Mouse (Mus musculus) megakaryocyte progenitor cell, adult 5-6 weeks (primary cell): ENCODE measurements at regions not wholly inside any gene's neighbourhood (a gene's known extent, or its start where the extent isn't known, plus 50 kb on each side); places are given as distances from the start of the nearest gene placed in this dataset.
"Not testable (repeated sequence)": the region's sequence is repeated elsewhere in the genome, so short reads cannot be mapped to it uniquely, and the experiment has no call there.

ENCODE experiments used
- ATAC-seq: replicated peaks from 2 replicates; pipeline ENCODE4 v1.8.0; 2016; ENCODE audit warnings: mild to moderate bottlenecking, moderate TSS enrichment, inconsistent platforms; ENCODE audit not compliant: poor library complexity

DNA sequence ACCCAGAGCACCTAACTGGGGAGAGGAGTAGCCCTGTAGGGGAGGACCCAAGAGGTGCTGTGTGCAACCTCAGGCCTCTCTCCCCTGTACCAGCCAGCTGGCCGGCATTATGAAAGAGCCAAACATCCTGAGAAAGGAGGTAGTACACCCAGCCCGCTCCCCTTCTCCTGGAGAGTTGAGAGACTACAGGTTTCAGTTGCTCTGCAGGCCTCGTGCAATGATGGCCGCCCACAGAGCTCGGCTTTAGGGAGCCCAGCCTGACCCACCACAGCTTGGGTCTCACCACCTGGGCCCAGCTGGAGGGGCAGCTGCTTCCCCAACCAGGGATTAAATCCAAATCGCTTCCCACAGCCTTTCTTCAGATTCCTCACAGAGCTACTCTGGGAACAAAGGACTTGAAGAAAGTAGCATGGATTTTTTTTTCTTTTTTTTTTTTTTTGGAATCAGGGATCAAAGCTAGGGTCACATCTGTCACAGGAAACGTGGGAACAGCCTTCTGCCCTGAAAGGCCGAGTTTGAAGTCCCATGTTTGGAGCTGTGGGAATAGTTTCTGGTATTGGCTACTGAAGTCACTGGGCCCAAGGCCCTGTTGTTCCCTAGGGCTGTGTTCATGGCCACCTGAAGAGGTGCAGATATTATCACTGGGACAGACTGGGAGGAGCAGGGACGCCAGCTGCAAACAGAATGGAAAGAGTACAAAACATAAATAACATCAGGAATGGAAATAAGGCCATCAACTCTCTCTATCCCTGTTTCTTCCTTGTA lies 131.5 kb upstream of the Rgma start:
- ATAC-seq = no peak

DNA sequence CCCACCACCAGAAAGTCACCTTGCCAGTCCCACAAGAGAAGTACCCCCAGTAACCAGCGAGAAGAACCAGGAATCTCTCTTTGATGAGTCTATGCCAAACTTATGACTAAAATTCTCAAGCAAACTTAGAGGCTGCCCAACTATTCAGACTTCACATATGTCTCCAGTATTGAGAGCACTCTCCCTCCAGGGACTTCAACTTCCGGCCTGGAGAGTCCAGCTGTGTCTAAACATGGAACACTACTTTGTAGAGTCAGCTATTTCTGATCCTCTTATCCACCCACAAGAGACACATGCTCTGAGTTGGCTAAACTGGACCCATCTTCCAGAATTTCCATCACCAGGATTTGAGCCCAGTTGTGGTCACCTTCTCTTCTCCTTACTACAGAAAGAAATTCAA lies 129.9 kb upstream of the Rgma start:
- no peak for ATAC-seq

DNA sequence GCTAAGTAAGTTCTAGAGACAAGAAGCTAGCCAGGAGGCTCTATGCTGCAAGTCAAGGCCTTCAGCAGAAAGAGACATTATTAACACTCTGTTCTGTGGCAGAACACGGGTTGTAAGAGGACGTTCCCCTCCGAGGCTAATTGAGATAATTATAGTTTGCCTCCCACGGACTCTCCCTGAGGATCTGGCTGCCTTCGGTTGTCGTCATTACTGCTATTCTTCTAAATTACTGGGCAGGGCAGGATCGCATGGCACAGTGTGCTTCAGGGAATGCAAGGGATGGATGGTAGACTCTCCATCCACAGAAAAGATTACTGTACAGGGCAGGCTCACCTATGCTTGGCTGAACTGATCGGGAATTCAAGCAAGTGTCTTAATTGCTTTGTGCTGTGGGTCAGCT lies 124.7 kb upstream of the Rgma start:
- no peak for ATAC-seq

DNA sequence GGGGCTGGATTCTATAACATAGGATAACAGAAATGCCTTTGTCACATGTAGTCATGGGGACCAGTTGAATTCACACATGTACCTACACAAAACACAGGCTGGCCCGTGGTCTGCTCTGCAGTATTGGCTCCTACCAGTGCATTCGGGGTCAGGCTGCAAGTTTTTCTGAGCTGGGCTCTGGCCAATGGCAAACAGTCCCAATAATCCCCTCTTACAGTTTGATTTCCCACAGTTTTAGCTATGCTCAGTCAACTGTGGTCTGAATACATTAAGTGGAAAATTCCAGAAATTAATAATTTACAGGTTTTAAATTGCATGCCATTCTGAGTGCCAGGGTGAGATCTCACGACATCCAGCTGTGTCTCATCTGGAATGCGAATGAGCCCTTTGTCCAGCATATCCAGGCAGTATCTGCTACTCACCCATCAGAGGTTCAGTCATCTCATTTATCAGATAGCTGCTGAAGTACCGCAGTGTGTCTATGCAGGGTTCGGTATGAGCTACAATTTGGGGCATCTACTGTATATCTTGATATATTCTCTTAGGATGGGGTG lies 124.0 kb upstream of the Rgma start:
- no peak for ATAC-seq

DNA sequence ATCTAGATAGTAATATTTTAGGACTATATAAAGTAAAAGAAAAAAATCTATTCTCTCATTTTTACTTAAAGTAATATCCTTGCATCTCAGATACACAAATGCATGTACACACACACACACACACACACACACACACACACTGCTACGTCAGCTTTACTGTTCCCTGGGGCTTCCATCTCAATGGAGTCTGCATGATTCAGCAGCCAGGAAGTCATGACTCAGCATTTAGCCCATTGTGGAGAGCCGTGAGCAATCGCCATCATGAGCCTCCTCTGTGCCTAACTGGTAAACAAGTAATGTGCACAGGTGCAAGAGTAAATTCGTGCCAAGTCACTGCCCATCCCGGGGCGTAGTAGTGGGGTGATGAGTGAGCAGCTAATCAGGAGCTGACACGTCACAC lies 120.3 kb upstream of the Rgma start:
- not testable (repeated sequence) for ATAC-seq

DNA sequence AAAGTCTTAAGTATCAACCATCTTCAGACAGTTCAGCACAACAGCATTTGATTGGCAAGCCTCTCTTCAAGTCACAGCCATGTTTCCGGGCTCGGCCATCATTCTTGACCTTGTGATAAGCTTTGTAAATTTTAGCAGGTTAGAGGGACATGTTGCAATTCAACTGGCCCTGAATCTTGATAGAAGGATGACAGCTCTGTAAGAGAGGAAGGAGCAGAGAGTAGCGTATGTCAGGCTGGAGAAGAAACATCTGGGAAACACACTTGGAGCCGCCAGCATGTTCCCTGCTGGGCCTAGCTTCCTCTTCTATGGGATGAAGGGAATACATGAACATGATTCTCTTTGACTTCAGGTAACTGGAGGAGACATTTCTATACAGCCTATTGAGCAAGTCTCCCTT lies 115.2 kb upstream of the Rgma start:
- ATAC-seq = no peak

DNA sequence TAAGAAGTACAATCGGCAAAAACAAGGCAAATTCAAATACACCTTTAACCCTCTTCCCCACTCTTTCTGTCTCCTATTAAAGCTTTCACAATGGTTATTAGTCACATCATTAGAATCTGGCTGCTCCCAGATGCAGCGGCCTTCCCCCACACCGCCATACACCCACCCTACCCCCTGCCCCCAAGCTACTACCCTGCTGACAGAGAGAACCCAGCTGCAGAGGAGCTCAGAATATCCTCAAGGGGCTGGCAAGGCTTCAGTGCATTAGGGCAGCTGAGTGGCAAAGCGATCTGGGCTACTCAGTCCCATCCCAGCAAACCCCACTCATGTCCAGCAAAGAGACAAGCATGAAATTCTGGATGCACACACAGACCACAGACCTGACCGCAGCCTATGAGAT lies 113.6 kb upstream of the Rgma start:
- no peak for ATAC-seq

DNA sequence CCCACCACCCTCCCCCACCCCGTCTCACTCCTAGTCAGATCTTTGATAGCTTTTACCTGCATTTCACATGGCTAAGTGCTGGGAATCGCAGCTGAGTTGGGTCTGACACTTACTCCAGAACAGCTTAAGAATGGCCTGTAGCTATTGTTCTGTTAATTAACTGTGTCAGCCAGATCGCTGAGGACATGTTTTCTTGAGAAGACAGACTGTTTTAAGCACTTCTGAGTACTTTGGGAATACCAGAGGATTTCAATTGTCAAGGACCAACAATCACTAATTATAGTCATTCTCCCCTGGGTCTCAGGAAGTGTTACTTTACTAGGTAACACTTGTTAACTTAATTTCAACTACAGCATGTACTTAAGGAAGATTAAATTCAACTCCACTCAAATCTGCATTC lies 112.8 kb upstream of the Rgma start:
- ATAC-seq = no peak

DNA sequence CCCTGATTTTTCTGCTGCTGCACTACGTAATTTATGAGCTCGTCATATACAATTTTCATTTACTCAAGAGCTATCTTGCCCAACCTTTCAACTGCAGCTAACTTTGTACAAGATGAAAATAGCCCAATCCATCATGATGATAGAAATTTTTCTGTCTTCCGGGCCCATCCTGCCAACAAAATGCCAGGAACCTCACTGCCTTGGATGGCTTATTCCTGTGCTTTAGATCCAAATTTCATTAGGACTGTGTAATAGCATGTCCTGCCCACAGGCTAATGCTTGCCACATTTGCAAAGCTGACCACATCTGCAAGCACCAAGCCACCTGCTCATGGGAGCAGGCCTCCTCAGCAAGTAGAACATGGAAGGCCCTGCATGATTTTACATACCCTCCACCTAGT lies 105.7 kb upstream of the Rgma start:
- ATAC-seq = no peak

DNA sequence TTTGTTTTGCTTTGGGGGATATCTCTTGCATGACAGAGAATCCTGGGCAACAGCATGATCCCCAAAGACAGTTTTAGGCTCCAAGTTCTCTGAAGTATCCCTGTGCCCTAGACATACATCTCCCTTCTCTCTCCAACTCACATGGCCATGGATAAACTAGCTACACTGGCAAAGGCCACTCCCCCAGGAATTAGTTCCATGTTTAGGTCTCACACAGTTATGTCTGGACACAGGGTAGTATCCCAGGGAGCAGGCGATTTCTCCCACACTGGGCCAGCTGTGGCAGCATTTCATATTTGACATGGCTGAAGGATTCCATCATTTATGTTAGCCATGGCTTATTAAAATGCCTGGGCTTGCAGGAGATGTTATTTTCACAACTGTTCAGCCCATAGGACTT lies 102.5 kb upstream of the Rgma start:
- no peak for ATAC-seq

DNA sequence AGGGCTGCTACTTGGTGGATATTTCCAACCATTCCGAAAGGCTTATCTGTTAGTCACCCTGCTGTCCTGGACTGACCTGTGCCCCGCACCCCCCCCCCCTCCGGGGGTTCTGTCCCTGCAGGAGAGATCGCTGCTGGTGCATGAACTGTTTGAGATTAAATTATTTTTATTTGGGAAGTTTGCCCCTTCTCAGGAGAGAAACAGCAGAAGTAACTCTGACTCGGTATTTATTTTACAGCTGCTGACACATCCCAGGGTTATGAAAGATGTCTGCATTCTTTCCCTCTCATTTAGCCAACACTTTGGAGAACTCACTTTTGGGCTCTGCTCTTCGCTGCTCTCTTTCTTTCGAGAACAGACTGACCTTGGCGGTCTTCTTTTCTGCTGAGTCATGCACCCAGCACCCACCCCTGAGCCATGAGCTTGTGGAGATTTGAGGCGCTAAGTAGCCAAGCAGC lies 99.5 kb upstream of the Rgma start:
- no peak for ATAC-seq

DNA sequence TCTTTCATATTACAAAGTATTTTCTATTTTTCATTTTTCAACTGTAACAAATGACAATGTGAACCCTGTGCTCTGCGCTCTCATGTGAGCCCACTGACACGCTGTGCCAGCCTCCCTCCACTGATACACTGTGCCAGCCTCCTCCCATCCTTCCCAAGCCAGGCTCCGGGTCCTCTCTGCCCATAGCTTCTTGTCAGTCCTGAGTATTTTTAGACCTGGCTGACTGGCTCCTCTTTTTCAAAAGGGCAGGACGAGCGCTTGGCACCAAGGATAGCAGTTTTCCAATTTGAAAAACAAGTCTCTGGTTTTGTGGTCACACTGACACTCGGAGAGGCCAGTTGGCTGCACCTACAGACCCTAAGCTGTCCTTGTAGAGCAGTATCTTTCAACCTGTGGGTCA lies 96.7 kb upstream of the Rgma start:
- ATAC-seq = no peak

DNA sequence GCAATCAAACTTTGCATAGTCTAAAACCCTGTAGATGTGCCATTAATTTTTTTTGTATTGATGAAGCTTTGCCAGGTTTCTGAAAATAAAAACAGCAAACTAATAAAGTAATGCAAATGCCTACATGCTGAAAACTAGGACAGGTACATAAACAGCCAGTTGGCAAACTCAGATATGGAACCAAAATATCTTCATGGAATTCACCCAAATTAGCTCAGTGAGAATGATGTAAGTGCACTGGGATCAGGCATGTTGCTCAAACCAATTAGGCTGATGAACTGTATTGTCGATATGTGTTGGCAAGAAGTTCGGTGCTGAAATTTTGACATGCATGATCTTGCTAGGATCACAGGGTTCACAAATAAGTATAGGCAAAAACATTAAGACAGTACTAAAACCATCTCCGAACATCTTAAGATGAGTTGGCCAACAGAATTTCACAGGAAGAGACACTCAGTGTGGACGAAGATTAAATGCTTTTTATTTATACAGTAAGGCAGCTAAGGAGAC lies 95.3 kb upstream of the Rgma start:
- ATAC-seq = no peak

DNA sequence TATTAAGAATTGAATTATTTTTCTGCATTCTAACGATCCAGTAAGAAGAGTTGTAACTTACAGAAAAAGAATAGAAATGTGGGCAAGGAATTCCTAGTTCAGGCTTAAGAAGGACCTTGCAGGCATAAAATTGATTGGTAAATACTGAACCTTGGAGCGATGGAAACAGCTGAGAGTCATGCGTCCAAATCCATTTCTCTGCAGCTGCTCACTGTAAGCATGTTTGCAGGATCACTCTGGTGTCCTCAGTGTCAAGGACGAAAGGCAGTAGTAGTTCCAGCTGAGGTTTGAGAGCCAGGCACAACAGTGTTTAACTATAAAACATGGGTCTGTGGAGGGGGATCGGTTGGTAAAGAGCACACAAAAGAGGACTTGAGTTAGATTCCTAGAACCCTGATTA lies 89.1 kb upstream of the Rgma start:
- ATAC-seq = no peak

DNA sequence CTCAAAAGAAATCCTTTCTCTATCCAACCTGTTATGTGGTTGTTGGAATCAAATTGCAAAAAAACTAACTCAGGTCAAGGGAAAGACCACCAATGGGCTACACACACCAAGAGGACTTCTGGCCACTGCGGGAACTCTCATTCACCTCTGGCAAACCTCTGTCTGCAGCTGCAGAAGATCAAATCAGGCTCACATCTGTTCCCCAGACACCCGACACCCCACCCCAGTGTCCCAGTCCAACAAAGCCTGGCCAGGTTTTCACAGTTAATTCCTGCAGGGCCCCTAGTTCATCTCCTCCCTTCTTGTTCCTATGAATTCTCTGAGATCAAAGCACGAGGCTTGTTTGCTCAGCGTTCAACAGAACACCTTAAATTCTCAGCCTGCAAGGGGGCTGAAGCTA lies 82.0 kb upstream of the Rgma start:
- no peak for ATAC-seq

DNA sequence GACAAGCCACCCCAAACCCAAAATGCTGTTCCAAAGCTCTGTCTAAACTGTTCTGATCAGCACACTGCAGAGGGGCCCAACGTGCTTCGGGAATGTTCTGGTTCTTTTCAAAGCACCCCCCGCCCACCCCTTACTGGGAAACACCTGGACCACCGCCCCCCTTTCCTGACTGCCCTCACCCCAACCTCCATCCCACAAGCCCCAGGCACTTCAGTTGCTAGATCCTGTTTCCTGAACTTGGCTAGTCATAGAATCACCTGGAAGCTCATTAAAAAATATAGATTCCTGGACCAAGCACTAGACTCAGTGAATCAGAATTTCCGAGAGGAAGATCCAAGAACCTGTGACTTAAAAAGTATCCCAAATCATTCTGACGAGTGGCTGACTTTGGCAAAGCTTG lies 80.9 kb upstream of the Rgma start:
- no peak for ATAC-seq

DNA sequence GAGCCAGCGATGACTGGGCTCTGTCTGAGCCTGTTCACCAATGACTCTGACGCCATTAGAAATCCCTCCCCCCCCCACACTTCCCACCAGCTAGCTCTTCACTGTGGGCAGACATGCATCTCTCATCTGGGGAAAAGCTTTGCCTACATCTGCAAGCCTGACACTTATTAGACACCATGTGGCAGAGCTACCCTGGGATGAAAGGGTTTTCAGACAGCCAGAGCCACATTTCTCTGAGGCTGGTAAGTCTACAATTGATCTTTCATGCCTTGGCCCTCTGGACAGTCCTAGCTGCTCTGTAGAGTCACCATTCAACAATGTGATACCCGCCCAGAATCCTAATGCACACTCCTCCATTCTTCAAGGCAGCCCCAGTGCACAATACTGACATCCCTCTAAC lies 72.8 kb upstream of the Rgma start:
- no peak for ATAC-seq

DNA sequence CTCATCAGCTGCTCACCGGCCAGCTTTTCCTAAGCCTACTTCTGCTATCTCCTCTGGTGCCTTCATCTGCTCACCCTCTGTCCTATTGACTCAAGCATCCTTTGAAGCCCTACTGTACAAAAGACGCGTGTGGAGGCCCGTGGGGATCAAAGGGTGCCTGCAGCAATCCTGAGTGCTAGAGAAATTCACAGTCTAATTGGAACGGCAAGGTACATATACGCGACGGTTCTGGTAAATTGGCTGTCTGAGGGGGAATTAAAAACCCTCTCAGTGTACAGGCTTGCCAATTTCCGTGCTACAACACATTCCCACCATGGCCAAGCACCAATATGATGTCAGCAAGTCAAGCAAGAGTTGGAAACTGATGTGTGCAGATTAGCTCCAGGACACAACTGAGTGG lies 71.5 kb upstream of the Rgma start:
- no peak for ATAC-seq

DNA sequence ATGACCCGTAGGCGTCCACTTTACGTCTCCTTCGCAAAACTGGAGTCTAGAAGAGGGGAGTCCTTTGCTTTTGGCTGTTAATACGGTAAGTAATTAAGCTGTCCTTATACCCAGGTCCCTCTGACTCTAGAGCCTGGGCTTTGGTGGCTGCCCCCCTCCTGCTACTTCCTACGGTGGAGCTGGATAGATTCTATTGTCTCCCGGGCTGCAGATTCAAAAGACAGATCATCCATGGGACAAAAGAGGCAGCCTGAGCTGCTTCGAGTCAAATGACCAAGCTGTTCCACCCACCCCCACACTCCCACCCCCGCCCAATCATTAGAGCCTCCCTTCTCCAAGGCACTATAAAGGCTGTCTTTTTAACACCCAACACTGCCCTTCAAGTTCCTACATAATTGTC lies 70.5 kb upstream of the Rgma start:
- no peak for ATAC-seq

DNA sequence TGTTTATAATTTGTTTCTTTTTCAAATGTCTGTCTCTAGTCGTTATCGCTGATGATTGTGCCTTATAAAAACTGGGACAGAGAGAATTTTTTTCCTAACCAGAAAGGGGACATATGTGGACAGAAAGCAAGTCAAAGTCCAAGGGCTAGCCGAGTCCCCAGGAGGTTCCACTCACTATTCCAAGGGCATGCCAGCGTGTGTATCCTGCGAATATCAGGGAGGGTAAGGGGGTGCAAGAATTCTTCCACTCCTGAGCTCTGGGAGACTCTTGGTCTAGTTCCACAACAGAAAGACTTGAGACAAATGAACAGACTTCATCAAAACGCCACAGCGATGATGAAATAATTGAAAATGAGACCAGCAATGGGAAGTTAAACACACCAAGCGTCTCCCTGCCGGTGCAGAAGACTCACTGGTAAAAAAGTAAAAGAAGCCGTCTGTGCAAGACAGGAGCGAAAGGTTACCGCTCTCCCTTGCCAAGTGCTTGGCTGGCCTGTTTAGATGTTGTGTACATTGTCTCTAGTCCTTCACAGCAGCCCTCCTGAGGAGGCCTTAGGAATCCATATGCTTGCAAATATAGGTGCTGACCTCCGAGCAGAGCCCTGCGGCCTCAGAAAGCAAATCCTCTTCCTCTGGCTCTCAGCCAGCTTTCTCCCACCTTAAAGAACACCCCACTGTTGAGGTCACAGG lies 69.9 kb upstream of the Rgma start:
- ATAC-seq = no peak

DNA sequence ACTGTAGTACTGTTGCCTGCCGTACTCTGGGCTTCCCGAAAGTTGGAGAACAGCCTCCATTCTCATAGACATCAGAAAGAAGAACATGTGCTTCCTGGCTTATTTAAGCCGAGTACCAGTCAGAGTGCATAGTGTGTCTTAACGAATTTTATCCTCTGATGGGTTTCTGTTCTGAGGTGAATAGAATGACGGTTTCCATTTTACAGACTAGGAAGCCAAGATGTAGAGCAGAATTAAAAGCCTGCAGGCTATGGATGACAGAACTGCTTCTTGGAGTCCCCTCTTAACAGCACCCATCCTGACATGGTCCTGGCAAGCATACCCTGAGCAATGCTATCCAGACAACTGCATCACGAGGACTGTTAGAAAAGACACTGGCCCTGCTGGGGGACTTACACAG lies 69.0 kb upstream of the Rgma start:
- no peak for ATAC-seq

DNA sequence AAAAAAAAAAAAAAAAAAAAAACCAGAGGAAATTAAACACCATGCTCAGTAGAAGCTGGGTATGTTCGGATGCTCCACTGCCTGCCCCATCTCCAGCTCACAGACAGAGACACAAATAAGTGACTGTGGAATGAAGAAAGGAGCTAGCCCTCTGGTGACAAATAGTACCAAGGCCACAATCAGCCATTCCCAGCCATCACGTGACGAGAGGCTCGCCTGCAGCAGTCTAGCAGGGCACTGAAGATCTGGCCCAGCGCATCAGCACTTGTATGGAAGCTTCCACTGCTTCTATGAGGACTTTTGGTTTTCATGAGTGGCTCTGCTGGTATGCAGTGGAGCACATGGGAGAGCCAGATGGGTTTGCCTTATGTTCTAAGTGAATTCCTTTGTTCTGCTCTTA lies 68.6 kb upstream of the Rgma start:
- ATAC-seq = no peak
